Mouse (Mus musculus): ENCODE measurements at regions not wholly inside any gene's neighbourhood (a gene's known extent, or its start where the extent isn't known, plus 50 kb on each side); places are given as distances from the start of the nearest gene placed in this dataset.
A peak's percentile ranks its signal among the peaks of the same experiment; 100 is the strongest.

- no peak overlapping the region for H3K27ac ChIP-seq
- H3K4me1 ChIP-seq = no peaks in the 10 kb centered on the region
- ATAC-seq (replicated peaks; ENCODE audit: low FRiP score) = no peak
- no peak overlapping the region for H3K4me3 ChIP-seq (replicated peaks)
- H3K9ac ChIP-seq = no peak overlapping the region
- no peaks in the 10 kb centered on the region for H3K27me3 ChIP-seq
- no peak overlapping the region for H3K4me2 ChIP-seq
- H3K9me3 ChIP-seq (replicated peaks) = no peaks in the 10 kb centered on the region
- H3K36me3 ChIP-seq = no peaks in the 10 kb centered on the region
Measured at GRCm38 (mm10) chr3:147824451-147824850, 972.3 kb downstream of the Ttll7 start.

GRCm38 (mm10) chr3:147814080-147814650 lies 962.0 kb downstream of the Ttll7 start:
- no peak overlapping the region for H3K27ac ChIP-seq
- H3K36me3 ChIP-seq = no peaks in the 10 kb centered on the region
- H3K4me1 ChIP-seq = no peaks in the 10 kb centered on the region
- H3K4me3 ChIP-seq (replicated peaks) = no peak overlapping the region
- no peak overlapping the region for H3K4me2 ChIP-seq
- ATAC-seq (replicated peaks; ENCODE audit: low FRiP score) = no peak
- H3K9me3 ChIP-seq (replicated peaks) = no peaks in the 10 kb centered on the region
- no peaks in the 10 kb centered on the region for H3K27me3 ChIP-seq
- H3K9ac ChIP-seq = no peak overlapping the region

- H3K4me1 ChIP-seq = no peaks in the 10 kb centered on the region
- no peaks in the 10 kb centered on the region for H3K9me3 ChIP-seq (replicated peaks)
- WGBS = 90% methylated on average over 4 of the region's 4 CpGs
- no peak overlapping the region for H3K4me2 ChIP-seq
- no peak overlapping the region for H3K4me3 ChIP-seq (replicated peaks)
- no peaks in the 10 kb centered on the region for H3K36me3 ChIP-seq
- H3K27ac ChIP-seq = no peak overlapping the region
- ATAC-seq (replicated peaks; ENCODE audit: low FRiP score) = no peak
- H3K27me3 ChIP-seq = no peaks in the 10 kb centered on the region
- no peak overlapping the region for H3K9ac ChIP-seq
Measured at GRCm38 (mm10) chr3:147802546-147802945, 950.4 kb downstream of the Ttll7 start.

- Histone ChIP-seq H3K9ac (no peak overlapping the region), H3K36me3 (no peaks in the 10 kb centered on the region), H3K9me3 (replicated peaks) (no peaks in the 10 kb centered on the region), H3K4me3 (replicated peaks) (no peak overlapping the region), H3K27me3 (no peaks in the 10 kb centered on the region), H3K4me2 (no peak overlapping the region), H3K27ac (no peak overlapping the region), H3K4me1 (no peaks in the 10 kb centered on the region)
- ATAC-seq (replicated peaks; ENCODE audit: low FRiP score) = no peak
- 80% methylated on average over 8 of the region's 8 CpGs for WGBS
Measured at GRCm38 (mm10) chr3:147796524-147796923, 944.4 kb downstream of the Ttll7 start.

- Histone ChIP-seq H3K9me3 (replicated peaks) (no peaks in the 10 kb centered on the region), H3K9ac (no peak overlapping the region), H3K27me3 (no peaks in the 10 kb centered on the region), H3K4me1 (no peaks in the 10 kb centered on the region), H3K36me3 (no peaks in the 10 kb centered on the region), H3K27ac (no peak overlapping the region), H3K4me2 (no peak overlapping the region), H3K4me3 (replicated peaks) (no peak overlapping the region)
- no peak for ATAC-seq (replicated peaks; ENCODE audit: low FRiP score)
Measured at GRCm38 (mm10) chr3:147795116-147795515, 942.9 kb downstream of the Ttll7 start.

GRCm38 (mm10) chr3:147786555-147786954 lies 934.4 kb downstream of the Ttll7 start:
- 75% methylated on average over 2 of the region's 2 CpGs for WGBS
- no peak overlapping the region for H3K4me2 ChIP-seq
- no peak overlapping the region for H3K27ac ChIP-seq
- H3K4me3 ChIP-seq (replicated peaks) = no peak overlapping the region
- no peak overlapping the region for H3K9ac ChIP-seq
- H3K36me3 ChIP-seq = no peaks in the 10 kb centered on the region
- no peaks in the 10 kb centered on the region for H3K4me1 ChIP-seq
- no peaks in the 10 kb centered on the region for H3K27me3 ChIP-seq
- H3K9me3 ChIP-seq (replicated peaks) = no peaks in the 10 kb centered on the region
- no peak for ATAC-seq (replicated peaks; ENCODE audit: low FRiP score)

GRCm38 (mm10) chr3:147750842-147751191 lies 898.6 kb downstream of the Ttll7 start:
- no peak overlapping the region for H3K4me3 ChIP-seq (replicated peaks)
- no peaks in the 10 kb centered on the region for H3K27me3 ChIP-seq
- no peaks in the 10 kb centered on the region for H3K9me3 ChIP-seq (replicated peaks)
- no peak overlapping the region for H3K27ac ChIP-seq
- H3K36me3 ChIP-seq = no peaks in the 10 kb centered on the region
- ATAC-seq (replicated peaks; ENCODE audit: low FRiP score) = no peak
- H3K4me2 ChIP-seq = no peak overlapping the region
- no peak overlapping the region for H3K9ac ChIP-seq
- 70% methylated on average over 1 of the region's 1 CpGs for WGBS
- 0 out of 2 replicates have a peak, but pooled peaks cover 5% of the 10 kb centered on the region for H3K4me1 ChIP-seq

GRCm38 (mm10) chr3:147749939-147750841 lies 898.0 kb downstream of the Ttll7 start:
- no peaks in the 10 kb centered on the region for H3K27me3 ChIP-seq
- H3K9me3 ChIP-seq (replicated peaks) = no peaks in the 10 kb centered on the region
- H3K9ac ChIP-seq = no peak overlapping the region
- H3K4me3 ChIP-seq (replicated peaks) = no peak overlapping the region
- 62% methylated on average over 12 of the region's 12 CpGs for WGBS
- H3K27ac ChIP-seq = no peak overlapping the region
- ATAC-seq (replicated peaks; ENCODE audit: low FRiP score) = no peak
- H3K4me1 ChIP-seq = 0 out of 2 replicates have a peak, but pooled peaks cover 5% of the 10 kb centered on the region
- no peak overlapping the region for H3K4me2 ChIP-seq
- no peaks in the 10 kb centered on the region for H3K36me3 ChIP-seq

GRCm38 (mm10) chr3:147749442-147749841 lies 897.3 kb downstream of the Ttll7 start:
- Histone ChIP-seq H3K4me2 (no peak overlapping the region), H3K4me3 (replicated peaks) (no peak overlapping the region), H3K36me3 (no peaks in the 10 kb centered on the region), H3K4me1 (0 out of 2 replicates have a peak, but pooled peaks cover 5% of the 10 kb centered on the region), H3K27ac (no peak overlapping the region), H3K9ac (no peak overlapping the region), H3K27me3 (no peaks in the 10 kb centered on the region), H3K9me3 (replicated peaks) (no peaks in the 10 kb centered on the region)
- 88% methylated on average over 5 of the region's 5 CpGs for WGBS
- ATAC-seq (replicated peaks; ENCODE audit: low FRiP score) = no peak

- 83% methylated on average over 6 of the region's 6 CpGs for WGBS
- no peaks in the 10 kb centered on the region for H3K4me1 ChIP-seq
- ATAC-seq (replicated peaks; ENCODE audit: low FRiP score) = no peak
- H3K27ac ChIP-seq = no peak overlapping the region
- no peaks in the 10 kb centered on the region for H3K9me3 ChIP-seq (replicated peaks)
- H3K4me2 ChIP-seq = no peak overlapping the region
- no peak overlapping the region for H3K4me3 ChIP-seq (replicated peaks)
- no peaks in the 10 kb centered on the region for H3K27me3 ChIP-seq
- H3K36me3 ChIP-seq = no peaks in the 10 kb centered on the region
- H3K9ac ChIP-seq = no peak overlapping the region
Measured at GRCm38 (mm10) chr3:147736673-147737439, 884.7 kb downstream of the Ttll7 start.

- Histone ChIP-seq H3K9me3 (replicated peaks) (no peaks in the 10 kb centered on the region), H3K4me2 (no peak overlapping the region), H3K36me3 (no peaks in the 10 kb centered on the region), H3K9ac (no peak overlapping the region), H3K4me1 (no peaks in the 10 kb centered on the region), H3K27ac (no peak overlapping the region), H3K4me3 (replicated peaks) (no peak overlapping the region), H3K27me3 (no peaks in the 10 kb centered on the region)
- WGBS = 74% methylated on average over 4 of the region's 4 CpGs
- no peak for ATAC-seq (replicated peaks; ENCODE audit: low FRiP score)
Measured at GRCm38 (mm10) chr3:147716391-147716790, 864.2 kb downstream of the Ttll7 start.

- no peak overlapping the region for H3K4me2 ChIP-seq
- ATAC-seq (replicated peaks; ENCODE audit: low FRiP score) = peak; percentile 33; the same call in 1 of the 2 replicates
Measured at GRCm38 (mm10) chr3:147707401-147707801, 855.2 kb downstream of the Ttll7 start.

More at GRCm38 (mm10) chr3:147707401-147707801, 855.2 kb downstream of the Ttll7 start:
- WGBS = 45% methylated on average over 4 of the region's 4 CpGs
- H3K9ac ChIP-seq = no peak overlapping the region
- H3K4me3 ChIP-seq (replicated peaks) = no peak overlapping the region
- H3K27me3 ChIP-seq = no peaks in the 10 kb centered on the region
- no peak overlapping the region for H3K27ac ChIP-seq
- H3K4me1 ChIP-seq = no peaks in the 10 kb centered on the region
- no peaks in the 10 kb centered on the region for H3K9me3 ChIP-seq (replicated peaks)
- no peaks in the 10 kb centered on the region for H3K36me3 ChIP-seq

Measured in kidney, embryonic 15.5 days (tissue).